Mouse (Mus musculus) bone marrow, adult 2 months (tissue): ENCODE measurements around the gene Gmds. TPM values are rescaled to one million over a fixed set of nuclear protein-coding genes. Genes with fewer than 3 reads are reported as not detected.

Experiments
- H3K27ac ChIP-seq: fragments of 200-500 bp; 2 replicates; pipeline ENCODE4 v1.5.1; 2012; ENCODE audit warnings: low read depth, mild to moderate bottlenecking, control low read depth, inconsistent platforms, low read length; ENCODE audit not compliant: control insufficient read depth, poor library complexity, insufficient read depth
- H3K4me1 ChIP-seq: fragments of 200-500 bp; 2 replicates; pipeline ENCODE4 v1.6.1; 2011; ENCODE audit warnings: low read length; ENCODE audit not compliant: control insufficient read depth, insufficient read depth
- H3K4me3 ChIP-seq: fragments of 200-500 bp; replicated peaks from 2 replicates; pipeline ENCODE3; 2011; ENCODE audit warnings: mild to moderate bottlenecking, low read depth, low read length, control low read depth; ENCODE audit not compliant: control insufficient read depth
- CTCF ChIP-seq: fragments of 200-500 bp; IDR thresholded peaks from 2 replicates; pipeline ENCODE4 v1.5.1; 2011; ENCODE audit warnings: low read length, control low read depth; ENCODE audit not compliant: control insufficient read depth, insufficient read depth
- POLR2A ChIP-seq: fragments of 200-500 bp; IDR thresholded peaks from 2 replicates; pipeline ENCODE4 v1.6.1; 2011; ENCODE audit warnings: low read depth, mild to moderate bottlenecking, control low read depth, low read length, borderline replicate concordance; ENCODE audit not compliant: control insufficient read depth
- WGBS: fragments of 180-500 bp; shearing (Covaris S2); methylation state at CpG from one replicate; pipeline ENCODE4 v1.1.7; 2018; 5-methylcytosine and 5-hydroxymethylcytosine counted together
- polyA plus RNA-seq: library from polyadenylated mRNA; stranded (reverse); fragments of >200 nt; gene quantifications from 2 replicates; pipeline ENCODE4 v1.2.4, GENCODE M21; 2011; ENCODE audit warnings: low replicate concordance; ENCODE audit not compliant: missing spikeins, insufficient read depth, insufficient read length

Gene Gmds
- polyA plus RNA-seq, 1 experiment: 4.8 TPM

- WGBS: 5% methylated on average over 2 of the region's 2 CpGs
- Histone ChIP-seq H3K4me1 (no peaks in the 10 kb centered on the region; the same call in 1 of the 2 replicates), H3K4me3 (no peak overlapping the region), H3K27ac (no peak overlapping the region)
- TF ChIP-seq POLR2A (no peak), CTCF (no peak)
Measured at GRCm38 (mm10) chr13:32217647-32218046, 120.9 kb downstream of the Gmds start.

- H3K4me1 ChIP-seq: no peaks in the 10 kb centered on the region; the same call in 1 of the 2 replicates
- WGBS: 41% methylated on average over 9 of the region's 9 CpGs
- H3K4me3 ChIP-seq: no peak overlapping the region
- no peak for TF ChIP-seq CTCF
- no peak for TF ChIP-seq POLR2A
- H3K27ac ChIP-seq: no peak overlapping the region
Measured at GRCm38 (mm10) chr13:32213702-32214452, 124.7 kb downstream of the Gmds start.

DNA sequence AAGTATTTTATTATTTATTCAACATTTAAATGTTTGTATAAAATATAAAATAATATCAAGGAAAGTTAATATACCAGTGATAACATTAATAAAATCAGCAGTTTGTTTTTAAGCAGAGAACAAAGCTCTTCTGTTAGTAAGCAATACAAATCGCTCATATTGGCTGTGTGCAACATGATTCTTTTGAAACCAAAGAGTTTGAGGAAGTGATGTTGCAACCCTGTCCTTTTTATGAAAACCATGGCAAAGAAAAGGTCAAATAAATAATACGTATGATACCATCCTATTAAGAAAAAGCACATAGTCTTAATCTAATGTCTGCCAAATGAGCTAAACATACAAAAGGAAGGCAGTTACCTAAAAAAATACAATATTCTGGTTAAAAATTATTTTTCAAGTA lies 126.4 kb downstream of the Gmds start:
- H3K4me3 ChIP-seq: no peak overlapping the region
- no peak overlapping the region for H3K27ac ChIP-seq
- 27% methylated on average over 2 of the region's 2 CpGs for WGBS
- no peaks in the 10 kb centered on the region for H3K4me1 ChIP-seq
- TF ChIP-seq POLR2A: no peak
- no peak for TF ChIP-seq CTCF

DNA sequence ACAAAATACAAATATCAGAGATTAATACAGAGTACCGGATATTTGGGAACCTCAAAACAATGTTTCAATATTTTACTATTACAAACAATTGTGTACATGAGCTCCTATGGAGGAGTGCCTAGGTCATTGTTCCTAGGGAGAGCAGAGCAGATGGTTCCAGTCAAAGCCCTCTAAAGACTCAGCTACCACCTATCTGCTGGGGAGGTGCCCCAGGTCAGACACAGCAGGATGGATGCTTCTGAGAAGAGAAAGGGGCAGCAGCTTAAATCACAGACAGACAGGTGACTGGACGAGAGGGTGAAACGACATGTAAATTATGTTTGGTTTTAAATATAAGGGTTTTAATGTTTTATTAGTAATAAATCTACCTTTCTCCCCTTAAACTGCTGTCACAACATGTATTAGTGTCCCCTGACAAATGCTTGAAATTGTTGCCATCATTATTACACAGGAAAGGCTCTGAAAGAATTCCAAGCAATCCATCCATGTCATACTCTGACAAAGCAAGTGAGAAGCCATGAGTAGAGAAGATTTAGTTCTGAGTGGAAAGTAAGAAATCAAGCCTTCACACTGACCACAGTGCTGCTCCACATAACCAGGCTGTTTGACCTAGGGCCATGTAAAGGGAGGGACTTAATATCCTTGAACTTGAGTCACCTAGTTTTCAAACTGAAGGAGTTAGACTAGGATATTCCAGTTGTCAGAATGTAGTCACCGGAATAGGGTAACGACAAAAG lies 131.2 kb downstream of the Gmds start:
- TF ChIP-seq POLR2A: no peak
- no peak for TF ChIP-seq CTCF
- Histone ChIP-seq H3K4me3 (no peak overlapping the region), H3K4me1 (no peaks in the 10 kb centered on the region), H3K27ac (no peak overlapping the region)
- 90% methylated on average over 5 of the region's 5 CpGs for WGBS

- Histone ChIP-seq H3K27ac (no peak overlapping the region), H3K4me3 (no peak overlapping the region), H3K4me1 (no peaks in the 10 kb centered on the region)
- TF ChIP-seq POLR2A (no peak), CTCF (no peak)
- WGBS: 33% methylated on average over 3 of the region's 3 CpGs
Measured at GRCm38 (mm10) chr13:32179906-32180305, 158.6 kb downstream of the Gmds start.

- TF ChIP-seq CTCF (no peak), POLR2A (no peak)
- 91% methylated on average over 1 of the region's 1 CpGs for WGBS
- no peaks in the 10 kb centered on the region for H3K4me1 ChIP-seq
- no peak overlapping the region for H3K4me3 ChIP-seq
- no peak overlapping the region for H3K27ac ChIP-seq
Measured at GRCm38 (mm10) chr13:32178682-32179081, 159.9 kb downstream of the Gmds start.

GRCm38 (mm10) chr13:32177852-32178453 lies 160.6 kb downstream of the Gmds start:
- TF ChIP-seq CTCF: no peak
- no peak for TF ChIP-seq POLR2A

DNA sequence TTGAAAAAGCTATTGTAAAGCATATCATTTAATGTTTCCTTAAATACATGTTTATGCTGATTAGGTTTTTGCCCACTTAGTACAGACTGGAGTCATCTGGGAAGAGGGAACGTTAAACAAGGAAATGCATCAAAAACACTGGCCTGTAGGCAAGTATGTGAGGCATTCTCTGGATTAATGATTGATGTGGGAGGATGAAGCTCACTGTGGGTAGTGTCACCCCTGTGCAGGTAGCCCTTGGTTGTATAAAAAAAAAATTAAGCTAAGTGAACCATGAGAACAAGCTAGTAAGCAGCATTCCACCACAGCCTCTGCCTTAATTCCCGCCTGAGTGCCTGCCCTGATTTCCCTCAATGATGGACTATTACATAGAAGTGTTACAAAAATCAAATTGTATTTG lies 163.5 kb downstream of the Gmds start:
- H3K4me1 ChIP-seq: no peaks in the 10 kb centered on the region
- no peak for TF ChIP-seq POLR2A
- TF ChIP-seq CTCF: no peak
- H3K27ac ChIP-seq: no peak overlapping the region
- no peak overlapping the region for H3K4me3 ChIP-seq
- 77% methylated on average over 2 of the region's 2 CpGs for WGBS

More at GRCm38 (mm10) chr13:32177852-32178453, 160.6 kb downstream of the Gmds start:
- 73% methylated on average over 2 of the region's 2 CpGs for WGBS
- no peak overlapping the region for H3K27ac ChIP-seq
- H3K4me1 ChIP-seq: no peaks in the 10 kb centered on the region
- no peak overlapping the region for H3K4me3 ChIP-seq
